Mouse (Mus musculus) stomach, embryonic 14.5 days (tissue): ENCODE measurements around the gene Il10. TPM values are rescaled to one million over a fixed set of nuclear protein-coding genes. Genes with fewer than 3 reads are reported as not detected.

Experiments used
- ATAC-seq: fragments of 200-750 bp; cut with Nextera tagmentation; 2 replicates; pipeline ENCODE4 v1.8.0; 2017; ENCODE audit warnings: low read depth, moderate TSS enrichment; ENCODE audit not compliant: insufficient number of reproducible peaks, insufficient read depth, low FRiP score
- H3K27ac ChIP-seq: fragments of 300-500 bp; sonication (generic); 2 replicates; pipeline ENCODE4 v1.5.1; 2014; ENCODE audit warnings: mild to moderate bottlenecking, low read length, moderate library complexity, mixed read lengths
- H3K27me3 ChIP-seq: fragments of 300-500 bp; sonication (generic); 2 replicates; pipeline ENCODE4 v1.6.1; 2014; ENCODE audit warnings: low read length, control low read depth, mixed read lengths; ENCODE audit not compliant: control insufficient read depth, insufficient read depth
- H3K36me3 ChIP-seq: fragments of 300-500 bp; sonication (generic); 2 replicates; pipeline ENCODE4 v1.6.1; 2014; ENCODE audit warnings: mild to moderate bottlenecking, control low read depth, low read length, moderate library complexity, mixed read lengths; ENCODE audit not compliant: control insufficient read depth, insufficient read depth
- H3K4me1 ChIP-seq: fragments of 300-500 bp; sonication (generic); 2 replicates; pipeline ENCODE4 v1.6.1; 2014; ENCODE audit warnings: low read length, control low read depth, mixed read lengths; ENCODE audit not compliant: control insufficient read depth, insufficient read depth
- H3K4me2 ChIP-seq: fragments of 300-500 bp; sonication (generic); replicated peaks from 2 replicates; pipeline ENCODE4 v1.6.1; 2014; ENCODE audit warnings: low read depth, low read length, control low read depth
- H3K4me3 ChIP-seq: fragments of 300-500 bp; sonication (generic); 2 replicates; pipeline ENCODE4 v1.5.1; 2014; ENCODE audit warnings: low read depth, low read length, control low read depth
- H3K9ac ChIP-seq: fragments of 300-500 bp; sonication (generic); replicated peaks from 2 replicates; pipeline ENCODE4 v1.6.1; 2014; ENCODE audit warnings: low read depth, mild to moderate bottlenecking, control low read depth, low read length, moderate library complexity, mixed read lengths
- H3K9me3 ChIP-seq: fragments of 300-500 bp; sonication (generic); 2 replicates; pipeline ENCODE4 v1.6.1; 2016; ENCODE audit warnings: low read depth, low read length, control low read depth; ENCODE audit not compliant: control insufficient read depth
- WGBS: fragments of 180-500 bp; shearing (Covaris S2); extraction: QIAGEN DNeasy Blood & Tissue Kit; methylation state at CpG from one replicate; pipeline ENCODE4 v1.1.7; 2014; 5-methylcytosine and 5-hydroxymethylcytosine counted together
- polyA plus RNA-seq: library from polyadenylated mRNA; unstranded; fragments of >200 nt; fragmentation: Nextera tagmentation; extraction: Ambion mirVana; gene quantifications from 2 replicates; pipeline ENCODE4 v1.2.1, GENCODE M21; 2014

Il10 gene
- 0.20 and 0.38 TPM in 2 replicates for polyA plus RNA-seq

- Histone ChIP-seq H3K9me3 (no peaks in the 10 kb centered on the region), H3K36me3 (no peaks in the 10 kb centered on the region), H3K9ac (no peak within 1 kb of the TSS), H3K4me1 (no peaks in the 10 kb centered on the region), H3K4me2 (no peak within 1 kb of the TSS), H3K27me3 (no peaks in the 10 kb centered on the region), H3K27ac (no peak within 1 kb of the TSS), H3K4me3 (no peak within 1 kb of the TSS)
- no peak for ATAC-seq
- whole genome bisulfite sequencing = 58% methylated on average over 8 of the region's 8 CpGs
Measured at GRCm38 (mm10) chr1:131019492-131020098, at the start of gene Il10. Gene Il10, plus strand, starts transcription at chr1:131019845.

- no peaks in the 10 kb centered on the region for H3K36me3 ChIP-seq
- no peak overlapping the region for H3K9ac ChIP-seq
- H3K4me3 ChIP-seq = no peak overlapping the region
- no peak overlapping the region for H3K4me2 ChIP-seq
- H3K27ac ChIP-seq = no peak overlapping the region
- no peaks in the 10 kb centered on the region for H3K9me3 ChIP-seq
- no peaks in the 10 kb centered on the region for H3K27me3 ChIP-seq
- ATAC-seq = no peak
- H3K4me1 ChIP-seq = no peaks in the 10 kb centered on the region
- 50% methylated on average over 1 of the region's 1 CpGs for WGBS
Measured at GRCm38 (mm10) chr1:130979455-130979854, 40.2 kb upstream of the Il10 start.

GRCm38 (mm10) chr1:130984441-130984840, 35.2 kb upstream of the Il10 start:
- Histone ChIP-seq H3K27me3 (no peaks in the 10 kb centered on the region), H3K9me3 (no peaks in the 10 kb centered on the region), H3K4me1 (no peaks in the 10 kb centered on the region), H3K9ac (no peak overlapping the region), H3K27ac (no peak overlapping the region), H3K4me3 (no peak overlapping the region), H3K36me3 (no peaks in the 10 kb centered on the region), H3K4me2 (no peak overlapping the region)
- 57% methylated on average over 7 of the region's 7 CpGs for WGBS
- no peak for ATAC-seq

GRCm38 (mm10) chr1:130987001-130987400, 32.6 kb upstream of the Il10 start:
- Histone ChIP-seq H3K27me3 (no peaks in the 10 kb centered on the region), H3K27ac (no peak overlapping the region), H3K9ac (no peak overlapping the region)

GRCm38 (mm10) chr1:130987418-130987817, 32.2 kb upstream of the Il10 start:
- Histone ChIP-seq H3K27me3 (no peaks in the 10 kb centered on the region), H3K4me2 (no peak overlapping the region), H3K4me3 (no peak overlapping the region), H3K9ac (no peak overlapping the region), H3K9me3 (no peaks in the 10 kb centered on the region), H3K27ac (no peak overlapping the region), H3K36me3 (no peaks in the 10 kb centered on the region), H3K4me1 (no peaks in the 10 kb centered on the region)
- ATAC-seq = no peak

More at GRCm38 (mm10) chr1:130987001-130987400, 32.6 kb upstream of the Il10 start:
- Histone ChIP-seq H3K4me1 (no peaks in the 10 kb centered on the region), H3K9me3 (no peaks in the 10 kb centered on the region), H3K4me3 (no peak overlapping the region), H3K4me2 (no peak overlapping the region), H3K36me3 (no peaks in the 10 kb centered on the region)
- WGBS = 84% methylated on average over 5 of the region's 5 CpGs
- no peak for ATAC-seq

GRCm38 (mm10) chr1:130989331-130989730, 30.3 kb upstream of the Il10 start:
- Histone ChIP-seq H3K36me3 (no peaks in the 10 kb centered on the region), H3K4me2 (no peak overlapping the region), H3K4me1 (no peaks in the 10 kb centered on the region), H3K9ac (no peak overlapping the region), H3K4me3 (no peak overlapping the region), H3K27ac (no peak overlapping the region), H3K9me3 (no peaks in the 10 kb centered on the region), H3K27me3 (no peaks in the 10 kb centered on the region)
- 66% methylated on average over 3 of the region's 3 CpGs for WGBS
- ATAC-seq = no peak

GRCm38 (mm10) chr1:130990448-130990847, 29.2 kb upstream of the Il10 start:
- ATAC-seq = no peak
- Histone ChIP-seq H3K36me3 (no peaks in the 10 kb centered on the region), H3K4me1 (no peaks in the 10 kb centered on the region), H3K27ac (no peak overlapping the region), H3K9ac (no peak overlapping the region), H3K4me2 (no peak overlapping the region), H3K27me3 (no peaks in the 10 kb centered on the region), H3K9me3 (no peaks in the 10 kb centered on the region), H3K4me3 (no peak overlapping the region)
- 95% methylated on average over 1 of the region's 1 CpGs for WGBS

GRCm38 (mm10) chr1:130993574-130994154, 26.0 kb upstream of the Il10 start:
- ATAC-seq = no peak
- Histone ChIP-seq H3K4me3 (no peak overlapping the region), H3K9me3 (no peaks in the 10 kb centered on the region), H3K27ac (no peak overlapping the region), H3K36me3 (no peaks in the 10 kb centered on the region), H3K27me3 (no peaks in the 10 kb centered on the region), H3K4me1 (no peaks in the 10 kb centered on the region), H3K9ac (no peak overlapping the region), H3K4me2 (no peak overlapping the region)
- WGBS = 74% methylated on average over 9 of the region's 9 CpGs

- no peak for ATAC-seq
- no peaks in the 10 kb centered on the region for H3K36me3 ChIP-seq
- 44% methylated on average over 1 of the region's 1 CpGs for WGBS
- H3K27ac ChIP-seq = no peak overlapping the region
- no peak overlapping the region for H3K4me3 ChIP-seq
- H3K4me2 ChIP-seq = no peak overlapping the region
- no peaks in the 10 kb centered on the region for H3K9me3 ChIP-seq
- H3K27me3 ChIP-seq = no peaks in the 10 kb centered on the region
- no peaks in the 10 kb centered on the region for H3K4me1 ChIP-seq
- no peak overlapping the region for H3K9ac ChIP-seq
Measured at GRCm38 (mm10) chr1:130995515-130995914, 24.1 kb upstream of the Il10 start.
